Mouse (Mus musculus) liver, embryonic 15.5 days (tissue): ENCODE data around the gene Cers1. TPM values are rescaled to one million over a fixed set of nuclear protein-coding genes. Genes with fewer than 3 reads are reported as not detected.
A peak's percentile ranks its signal among the peaks of the same experiment; 100 is the strongest.

Experiments used
- ATAC-seq: fragments of 200-750 bp; cut with Nextera tagmentation; 2 replicates; pipeline ENCODE4 v1.8.0; 2017; ENCODE audit warnings: moderate number of reproducible peaks, mild to moderate bottlenecking, moderate library complexity; ENCODE audit not compliant: insufficient read depth
- H3K27ac ChIP-seq: fragments of 300-500 bp; sonication (generic); replicated peaks from 2 replicates; pipeline ENCODE4 v1.5.1; 2015; ENCODE audit warnings: mild to moderate bottlenecking, inconsistent platforms
- H3K27me3 ChIP-seq: fragments of 300-500 bp; sonication (generic); 2 replicates; pipeline ENCODE4 v1.6.1; 2015; ENCODE audit warnings: mild to moderate bottlenecking, inconsistent platforms
- H3K36me3 ChIP-seq: fragments of 300-500 bp; sonication (generic); replicated peaks from 2 replicates; pipeline ENCODE4 v1.6.1; 2015; ENCODE audit warnings: moderate library complexity, mild to moderate bottlenecking, inconsistent platforms
- H3K4me1 ChIP-seq: fragments of 300-500 bp; sonication (generic); replicated peaks from 2 replicates; pipeline ENCODE4 v1.6.1; 2015; ENCODE audit warnings: inconsistent platforms
- H3K4me2 ChIP-seq: fragments of 300-500 bp; sonication (generic); 2 replicates; pipeline ENCODE4 v1.6.1; 2015; ENCODE audit warnings: moderate library complexity, mild to moderate bottlenecking, inconsistent platforms
- H3K4me3 ChIP-seq: fragments of 300-500 bp; sonication (generic); replicated peaks from 2 replicates; pipeline ENCODE4 v1.5.1; 2015; ENCODE audit warnings: mild to moderate bottlenecking, inconsistent platforms
- H3K9ac ChIP-seq: fragments of 300-500 bp; sonication (generic); 2 replicates; pipeline ENCODE4 v1.6.1; 2015; ENCODE audit warnings: moderate library complexity, mild to moderate bottlenecking, inconsistent platforms
- H3K9me3 ChIP-seq: fragments of 300-500 bp; sonication (generic); replicated peaks from 2 replicates; pipeline ENCODE4 v1.6.1; 2016; ENCODE audit warnings: inconsistent platforms
- WGBS: fragments of 180-500 bp; shearing (Covaris S2); methylation state at CpG from one replicate; pipeline ENCODE4 v1.1.7; 2015; ENCODE audit warnings: mixed read lengths; ENCODE audit not compliant: insufficient replicate concordance; 5-methylcytosine and 5-hydroxymethylcytosine counted together
- polyA plus RNA-seq: library from polyadenylated mRNA; unstranded; fragments of >200 nt; fragmentation: Nextera tagmentation; extraction: Ambion mirVana; gene quantifications from 2 replicates; pipeline ENCODE4 v1.2.1, GENCODE M21; 2015

The Cers1 gene
- polyA plus RNA-seq = 0.13 and 0.25 TPM in 2 replicates

- Histone ChIP-seq H3K36me3 (peaks cover 25% of the 10 kb centered on the region), H3K4me2 (peak within 1 kb of the TSS; percentile 73), H3K27me3 (peaks cover 50% of the 10 kb centered on the region), H3K9me3 (no peaks in the 10 kb centered on the region), H3K9ac (no peak within 1 kb of the TSS), H3K4me3 (peak within 1 kb of the TSS; percentile 52), H3K4me1 (peaks cover 10% of the 10 kb centered on the region), H3K27ac (no peak within 1 kb of the TSS)
- WGBS = 2% methylated on average over 65 of the region's 66 CpGs
- ATAC-seq = 0 out of 2 replicates have a peak, but pooled peaks have one; percentile 9
These were observed at the start of gene Cers1 for GRCm38 (mm10) chr8:70315624-70316510. Cers1 (plus strand) TSS chr8:70315775.

- H3K36me3 ChIP-seq = peaks cover 29% of the 10 kb centered on the region
- H3K9ac ChIP-seq = no peak overlapping the region
- peak; percentile 62 for ATAC-seq
- no peaks in the 10 kb centered on the region for H3K9me3 ChIP-seq
- H3K27ac ChIP-seq = peak overlapping the region; percentile 17; the same call in 1 of the 2 replicates
- no peaks in the 10 kb centered on the region for H3K27me3 ChIP-seq
- H3K4me3 ChIP-seq = no peak overlapping the region
- H3K4me1 ChIP-seq = peaks cover 41% of the 10 kb centered on the region
- WGBS = 22% methylated on average over 3 of the region's 3 CpGs
- no peak overlapping the region for H3K4me2 ChIP-seq
These were observed 47.9 kb upstream of the Cers1 start for GRCm38 (mm10) chr8:70267674-70268073.

- 47% methylated on average over 5 of the region's 5 CpGs for WGBS
- peak overlapping the region; percentile 17; the same call in 1 of the 2 replicates for H3K27ac ChIP-seq
- peaks cover 22% of the 10 kb centered on the region for H3K36me3 ChIP-seq
- no peaks in the 10 kb centered on the region for H3K9me3 ChIP-seq
- peak overlapping the region; percentile 5; the same call in 1 of the 2 replicates for H3K4me2 ChIP-seq
- H3K9ac ChIP-seq = no peak overlapping the region; the same call in 1 of the 2 replicates
- ATAC-seq = no peak
- no peak overlapping the region for H3K4me3 ChIP-seq
- peaks cover 47% of the 10 kb centered on the region for H3K4me1 ChIP-seq
- H3K27me3 ChIP-seq = no peaks in the 10 kb centered on the region
These were observed 47.3 kb upstream of the Cers1 start for GRCm38 (mm10) chr8:70268311-70268710.

GRCm38 (mm10) chr8:70268799-70269565 is 46.6 kb upstream of the Cers1 start:
- no peaks in the 10 kb centered on the region for H3K9me3 ChIP-seq
- no peak overlapping the region; the same call in 1 of the 2 replicates for H3K9ac ChIP-seq
- no peak for ATAC-seq
- WGBS = 24% methylated on average over 11 of the region's 11 CpGs
- H3K4me2 ChIP-seq = 0 out of 2 replicates have a peak overlapping the region, but pooled peaks have one; percentile 5
- no peaks in the 10 kb centered on the region for H3K27me3 ChIP-seq
- H3K36me3 ChIP-seq = peaks cover 16% of the 10 kb centered on the region
- no peak overlapping the region; the same call in 1 of the 2 replicates for H3K27ac ChIP-seq
- peaks cover 49% of the 10 kb centered on the region for H3K4me1 ChIP-seq
- H3K4me3 ChIP-seq = no peak overlapping the region

GRCm38 (mm10) chr8:70272949-70273348 is 42.6 kb upstream of the Cers1 start:
- peak; percentile 80 for ATAC-seq
- Histone ChIP-seq H3K4me1 (peaks cover 54% of the 10 kb centered on the region), H3K9ac (no peak overlapping the region), H3K9me3 (no peaks in the 10 kb centered on the region), H3K36me3 (no peaks in the 10 kb centered on the region), H3K4me2 (no peak overlapping the region), H3K27me3 (no peaks in the 10 kb centered on the region), H3K27ac (peak overlapping the region; percentile 45; the same call in 1 of the 2 replicates), H3K4me3 (no peak overlapping the region)
- WGBS = 31% methylated on average over 3 of the region's 3 CpGs

- peaks cover 53% of the 10 kb centered on the region for H3K4me1 ChIP-seq
- no peaks in the 10 kb centered on the region for H3K27me3 ChIP-seq
- H3K36me3 ChIP-seq = no peaks in the 10 kb centered on the region
- no peak overlapping the region for H3K9ac ChIP-seq
- no peak overlapping the region for H3K4me2 ChIP-seq
- H3K9me3 ChIP-seq = no peaks in the 10 kb centered on the region
- no peak for ATAC-seq
- no peak overlapping the region for H3K27ac ChIP-seq
- no peak overlapping the region for H3K4me3 ChIP-seq
These were observed 41.2 kb upstream of the Cers1 start for GRCm38 (mm10) chr8:70274350-70274749.

- ATAC-seq = peak; percentile 34; the same call in 1 of the 2 replicates
- Histone ChIP-seq H3K9me3 (no peaks in the 10 kb centered on the region), H3K4me2 (no peak overlapping the region), H3K36me3 (no peaks in the 10 kb centered on the region), H3K4me3 (no peak overlapping the region), H3K27ac (0 out of 2 replicates have a peak overlapping the region, but pooled peaks have one; percentile 34), H3K27me3 (no peaks in the 10 kb centered on the region), H3K9ac (no peak overlapping the region), H3K4me1 (peaks cover 61% of the 10 kb centered on the region)
- WGBS = 42% methylated on average over 3 of the region's 3 CpGs
These were observed 39.1 kb upstream of the Cers1 start for GRCm38 (mm10) chr8:70276476-70276875.

- Histone ChIP-seq H3K4me1 (peaks cover 60% of the 10 kb centered on the region), H3K27ac (no peak overlapping the region), H3K4me3 (no peak overlapping the region), H3K9ac (no peak overlapping the region), H3K4me2 (peak overlapping the region; percentile 36), H3K27me3 (peaks cover 14% of the 10 kb centered on the region), H3K36me3 (no peaks in the 10 kb centered on the region), H3K9me3 (no peaks in the 10 kb centered on the region)
- 39% methylated on average over 15 of the region's 15 CpGs for WGBS
- no peak for ATAC-seq
These were observed 37.4 kb upstream of the Cers1 start for GRCm38 (mm10) chr8:70278175-70278574.

GRCm38 (mm10) chr8:70279266-70279665 is 36.3 kb upstream of the Cers1 start:
- WGBS = 34% methylated on average over 8 of the region's 8 CpGs
- H3K4me2 ChIP-seq = peak overlapping the region; percentile 3; the same call in 1 of the 2 replicates

GRCm38 (mm10) chr8:70281001-70281400 is 34.6 kb upstream of the Cers1 start:
- ATAC-seq = no peak
- no peak overlapping the region for H3K27ac ChIP-seq
- peaks cover 3% of the 10 kb centered on the region; the same call in 1 of the 2 replicates for H3K36me3 ChIP-seq
- H3K9me3 ChIP-seq = no peaks in the 10 kb centered on the region
- peaks cover 21% of the 10 kb centered on the region for H3K27me3 ChIP-seq
- no peak overlapping the region for H3K4me3 ChIP-seq
- 53% methylated on average over 3 of the region's 3 CpGs for WGBS
- H3K4me2 ChIP-seq = no peak overlapping the region
- no peak overlapping the region for H3K9ac ChIP-seq
- peaks cover 63% of the 10 kb centered on the region for H3K4me1 ChIP-seq

More at GRCm38 (mm10) chr8:70279266-70279665, 36.3 kb upstream of the Cers1 start:
- H3K4me3 ChIP-seq = no peak overlapping the region
- no peak for ATAC-seq
- no peaks in the 10 kb centered on the region for H3K36me3 ChIP-seq
- no peak overlapping the region for H3K9ac ChIP-seq
- H3K9me3 ChIP-seq = no peaks in the 10 kb centered on the region
- peaks cover 21% of the 10 kb centered on the region for H3K27me3 ChIP-seq
- H3K27ac ChIP-seq = no peak overlapping the region
- peaks cover 64% of the 10 kb centered on the region for H3K4me1 ChIP-seq
